Mouse (Mus musculus) kidney, postnatal 4 days (tissue): ENCODE data around the gene Nrxn3.

Experiments used
- DNase-seq, 2 experiments: peaks; one replicate each; pipeline ENCODE4 v3.0.0; 2021; ENCODE audit warnings: mixed read lengths in 2 of 2

Nrxn3 gene

DNA sequence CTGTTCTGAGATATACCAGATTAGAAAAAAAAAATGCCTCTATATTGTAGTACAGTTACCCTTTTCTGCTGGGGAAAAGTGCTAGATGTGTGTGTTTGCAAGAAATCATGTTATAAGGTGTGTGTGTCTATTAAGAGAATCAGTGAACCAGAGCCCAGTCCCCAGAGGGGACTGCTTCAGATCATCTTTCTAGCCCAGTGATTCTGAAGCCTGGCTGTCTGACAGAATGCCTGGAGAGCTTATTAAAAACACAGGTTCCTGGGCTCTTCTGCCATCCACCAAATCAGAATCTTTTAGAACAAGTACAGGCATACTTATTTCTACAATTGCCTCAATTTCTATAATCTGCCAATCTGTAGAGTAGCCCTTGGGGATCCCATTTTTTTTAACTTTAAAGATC is 349.8 kb downstream of the Nrxn3 start:
- no peak for DNase-seq

DNA sequence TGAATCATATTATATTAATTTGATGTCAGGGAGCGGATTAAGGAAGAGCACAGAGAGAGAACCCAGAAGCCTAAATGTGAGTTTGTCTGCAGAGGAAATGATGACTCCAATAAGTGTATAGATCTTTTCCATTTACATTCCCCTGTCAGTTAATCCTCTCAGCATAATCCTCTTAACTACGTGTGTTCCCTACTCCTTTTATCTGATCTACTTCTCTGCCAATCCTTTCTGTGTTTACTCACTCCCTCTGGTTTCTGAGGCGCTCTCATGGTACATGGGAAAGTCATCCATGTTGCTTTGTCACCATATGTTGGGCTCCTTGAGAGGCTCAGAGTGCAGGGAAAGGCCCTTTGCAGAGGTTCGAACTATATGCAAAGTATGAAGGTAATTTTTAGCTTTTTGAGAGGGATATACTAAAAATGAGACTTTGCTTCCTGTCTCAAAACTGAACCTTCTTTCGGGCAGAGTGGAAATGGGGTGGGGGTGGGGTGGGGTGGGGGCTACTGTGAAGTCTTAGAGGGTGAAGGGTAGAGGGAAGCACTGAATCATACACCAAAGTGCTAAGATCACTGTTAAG is 350.6 kb downstream of the Nrxn3 start:
- DNase-seq: no peak

DNA sequence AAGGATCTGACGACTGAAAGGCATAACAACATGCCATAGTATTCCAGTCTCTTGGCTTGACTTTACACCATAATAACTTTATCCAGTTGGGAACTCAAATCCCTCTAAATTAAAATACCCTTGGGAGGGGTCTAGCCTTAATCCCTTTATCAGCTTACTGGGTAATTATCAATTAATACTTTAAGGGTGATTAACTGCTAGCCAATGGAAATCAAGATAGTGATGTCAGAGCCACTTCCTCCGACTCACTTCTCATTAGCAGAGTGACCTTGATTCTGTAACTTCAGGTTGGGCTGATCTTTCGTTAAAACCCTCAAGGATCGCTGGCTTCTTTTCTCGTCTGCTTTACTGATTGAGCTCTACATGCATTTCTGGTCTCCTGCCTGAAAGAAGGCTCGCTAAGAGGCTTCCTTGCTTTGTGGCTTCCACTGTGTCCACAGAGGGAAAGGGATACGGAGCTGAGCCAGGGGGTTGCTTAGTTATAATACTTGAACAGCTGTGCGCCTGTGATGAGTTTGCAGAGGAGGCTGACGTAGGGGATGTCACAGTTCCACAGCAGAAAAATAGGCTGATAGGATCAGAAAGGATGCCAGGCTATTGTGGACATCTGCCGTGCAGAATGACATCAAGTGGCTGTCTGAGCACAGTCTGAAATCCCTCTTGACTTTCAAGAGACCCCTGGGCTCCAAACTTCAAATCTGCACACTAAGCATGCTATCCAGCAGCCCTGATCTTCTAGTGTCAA is 352.0 kb downstream of the Nrxn3 start:
- DNase-seq: no peak

DNA sequence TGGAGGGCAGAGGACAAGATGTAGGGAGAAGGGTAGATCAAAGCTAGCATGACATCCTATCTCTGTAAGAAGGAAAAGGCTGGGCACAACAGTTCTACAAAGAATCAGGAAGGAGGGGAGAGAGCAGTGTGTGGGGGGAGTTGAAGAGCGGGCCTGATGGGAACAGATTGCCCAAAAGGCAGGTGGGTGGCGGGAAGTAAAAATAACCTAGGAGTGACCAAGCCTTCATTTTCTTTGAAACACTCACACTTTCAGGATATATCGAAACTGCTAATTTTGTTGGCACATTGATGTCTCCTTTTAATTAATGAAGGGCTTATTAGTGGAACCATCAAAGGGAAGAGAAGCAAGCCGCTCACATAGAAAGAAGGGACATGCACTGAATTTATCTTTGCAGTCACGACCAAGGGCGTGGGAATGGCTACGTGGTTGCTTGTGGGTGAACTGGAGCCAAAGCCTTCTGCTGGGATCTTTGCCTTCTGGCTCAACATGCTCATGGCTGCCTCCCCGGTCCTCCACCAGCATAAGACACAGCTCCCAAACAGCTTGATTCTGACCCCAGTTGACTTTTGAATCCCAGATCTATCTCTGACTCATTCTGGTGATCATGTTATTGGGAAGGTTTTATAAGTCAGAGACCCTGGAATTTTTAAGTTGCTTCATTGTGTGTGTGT is 371.3 kb downstream of the Nrxn3 start:
- no peak for DNase-seq

DNA sequence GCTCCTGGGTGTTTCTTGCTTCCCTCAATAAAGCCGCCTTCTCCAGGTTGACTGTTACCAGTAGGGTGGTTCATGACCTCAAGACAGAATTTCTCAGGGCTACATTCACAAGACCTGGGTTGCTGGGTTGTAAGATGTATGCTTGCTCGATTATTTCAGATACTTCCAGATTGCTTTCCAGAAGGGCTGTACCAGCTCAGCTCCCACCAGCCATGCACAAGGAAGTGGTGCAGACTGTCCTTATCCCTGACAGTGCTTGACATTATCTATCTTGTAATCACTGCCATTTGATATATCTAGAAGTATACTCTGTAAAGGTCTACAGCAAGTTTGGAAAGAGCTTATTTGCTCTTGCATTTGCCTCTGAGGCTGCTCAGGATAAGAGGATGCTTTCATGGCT is 374.9 kb downstream of the Nrxn3 start:
- no peak for DNase-seq

DNA sequence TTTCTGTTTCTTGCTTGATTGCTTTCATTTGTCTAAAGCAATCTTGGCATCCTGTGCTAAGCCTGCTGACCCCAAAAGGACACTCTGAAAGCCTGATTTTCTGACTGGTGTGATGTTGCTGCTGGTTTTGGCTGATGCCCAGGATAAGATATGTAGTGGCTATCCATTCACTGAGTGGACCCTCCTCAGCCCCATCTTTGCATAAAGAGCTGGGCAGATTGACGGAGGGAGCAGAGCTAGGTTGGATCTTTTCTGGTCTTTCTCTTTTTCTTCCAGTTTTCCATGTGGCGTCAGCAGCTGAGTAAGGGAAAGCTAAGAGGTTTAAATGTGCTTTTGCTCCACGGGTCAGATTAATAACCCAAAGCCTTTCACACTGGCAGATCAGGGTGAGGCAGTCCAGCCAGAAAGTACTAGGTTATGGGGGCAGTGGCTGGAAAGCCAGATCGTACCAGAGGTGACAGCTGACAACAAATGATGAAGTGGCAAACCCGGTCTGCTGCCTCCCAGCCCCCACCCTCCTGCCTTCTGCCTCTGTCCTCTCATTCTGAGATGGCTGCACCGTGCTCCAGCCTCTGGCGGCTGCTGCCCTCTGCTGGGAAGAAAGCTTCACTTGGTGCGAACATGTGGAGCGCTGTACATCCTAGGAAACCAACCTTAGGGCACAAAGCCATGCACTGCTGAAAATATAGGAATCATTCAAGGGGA is 383.5 kb downstream of the Nrxn3 start:
- peak; percentile 81 to 84 for DNase-seq

DNA sequence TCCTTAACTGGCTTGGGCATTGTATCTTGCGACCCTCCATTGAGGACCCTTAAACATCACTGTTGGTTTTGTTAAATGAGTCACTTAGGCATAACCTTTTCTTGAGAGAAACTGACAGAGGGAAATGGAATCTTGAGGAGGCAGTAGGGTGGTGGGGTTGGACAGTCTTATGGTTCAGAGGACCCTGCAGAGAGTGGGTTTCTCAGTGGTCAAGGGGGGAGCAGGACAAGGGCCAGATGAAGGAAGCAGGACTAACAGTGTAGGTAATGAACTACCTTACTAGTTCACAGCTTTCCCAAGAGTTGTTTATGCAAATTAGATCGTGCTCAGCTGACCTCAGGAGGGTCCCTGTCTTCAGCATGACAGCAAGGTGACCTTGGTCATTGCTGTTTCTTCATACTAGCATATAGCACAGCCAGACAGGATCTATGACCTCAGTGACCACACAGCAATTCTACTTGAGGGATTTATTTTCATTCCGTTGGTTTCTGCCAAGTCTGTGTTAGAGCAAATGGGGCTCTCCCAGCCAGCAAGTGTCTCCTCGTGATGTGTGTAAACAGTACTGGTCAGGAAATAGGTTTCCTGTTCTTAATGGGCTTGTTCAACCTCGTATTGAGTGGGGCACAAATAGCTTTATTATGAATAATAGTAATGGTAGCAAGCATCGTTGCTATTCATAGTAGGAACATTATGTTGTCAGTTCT is 384.4 kb downstream of the Nrxn3 start:
- DNase-seq: peak in 1 of 2 experiments; percentile 7

DNA sequence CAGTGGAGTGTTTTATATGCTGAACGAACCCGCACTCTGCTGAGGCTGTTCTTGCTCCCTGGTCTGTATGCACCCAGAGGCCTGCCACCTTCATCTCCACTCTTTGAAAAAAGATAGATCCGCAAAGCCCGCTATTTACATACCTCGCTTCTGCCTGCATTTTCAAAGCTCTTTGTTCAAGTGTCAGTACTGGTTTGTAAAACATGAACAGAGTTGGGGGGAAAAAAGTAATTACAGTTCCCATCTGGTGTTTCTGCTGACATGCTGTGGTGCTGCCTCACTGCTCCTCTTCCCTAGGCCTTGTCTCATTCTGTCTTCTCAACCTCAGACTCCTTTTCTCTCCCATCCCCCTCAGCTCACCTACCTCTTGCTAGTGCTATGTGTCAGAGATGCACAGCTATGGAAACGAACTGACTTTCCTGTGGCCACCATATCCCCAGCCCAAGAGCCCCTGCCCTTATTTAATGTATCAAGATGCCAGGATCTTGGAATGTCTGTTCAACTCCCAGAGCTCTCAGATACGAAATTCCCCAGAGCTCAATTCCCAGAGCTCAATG is 387.2 kb downstream of the Nrxn3 start:
- DNase-seq: no peak

DNA sequence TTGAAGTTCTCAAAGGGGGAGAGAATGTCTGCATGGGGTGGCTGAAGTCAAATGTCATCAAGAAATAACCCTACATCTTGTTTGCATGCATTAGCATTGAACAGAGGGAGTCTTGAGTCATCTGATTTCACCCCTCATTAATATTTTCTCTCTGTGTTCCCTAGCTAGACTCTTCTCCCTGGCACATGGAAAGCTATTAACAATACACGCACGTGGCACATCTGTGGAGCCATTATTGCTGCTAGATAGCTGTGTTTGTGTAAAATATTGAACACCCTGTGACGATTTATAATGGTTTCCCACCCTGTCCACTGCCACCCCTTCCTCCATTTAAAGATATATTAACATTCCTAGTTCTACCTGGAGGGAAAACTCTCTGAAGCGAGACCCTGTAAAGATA is 405.9 kb downstream of the Nrxn3 start:
- no peak for DNase-seq

DNA sequence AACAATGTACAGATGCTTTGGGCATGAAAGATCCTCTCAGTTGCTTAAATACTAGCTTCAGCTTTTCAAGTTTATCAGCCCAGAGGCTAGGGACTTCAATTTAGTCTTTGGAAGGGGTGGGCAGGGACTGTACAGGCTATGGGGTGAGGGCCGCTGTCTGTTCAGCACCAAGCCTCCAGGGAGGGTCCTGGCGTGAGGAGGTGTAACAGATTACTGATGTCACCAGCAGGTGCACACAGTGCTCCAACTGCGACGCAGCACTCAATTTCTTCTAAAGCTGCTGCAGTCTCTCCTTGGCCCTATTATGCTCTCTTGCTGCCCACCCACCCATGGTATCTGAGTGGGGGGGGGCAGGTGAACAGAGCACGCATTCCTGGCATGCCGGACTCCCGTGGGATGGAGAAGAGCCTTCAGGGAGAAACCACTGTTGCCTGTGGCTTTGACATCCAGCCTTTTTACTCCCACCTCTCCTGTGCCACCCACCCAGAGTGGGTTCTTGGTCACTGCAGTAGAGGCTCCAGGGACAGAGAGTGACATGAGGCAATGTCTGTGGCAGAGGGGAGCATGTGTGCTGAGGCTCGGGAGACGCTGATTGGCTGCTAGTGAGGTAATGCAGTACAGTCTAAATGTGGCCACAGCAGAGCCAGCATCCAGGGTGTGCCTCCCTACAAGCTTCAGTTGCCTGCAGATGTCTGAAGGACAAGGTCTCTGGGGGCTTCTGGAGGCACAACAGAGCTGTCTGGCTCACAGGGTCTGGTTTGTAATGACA is 406.6 kb downstream of the Nrxn3 start:
- peak in 1 of 2 experiments; percentile 3 for DNase-seq

DNA sequence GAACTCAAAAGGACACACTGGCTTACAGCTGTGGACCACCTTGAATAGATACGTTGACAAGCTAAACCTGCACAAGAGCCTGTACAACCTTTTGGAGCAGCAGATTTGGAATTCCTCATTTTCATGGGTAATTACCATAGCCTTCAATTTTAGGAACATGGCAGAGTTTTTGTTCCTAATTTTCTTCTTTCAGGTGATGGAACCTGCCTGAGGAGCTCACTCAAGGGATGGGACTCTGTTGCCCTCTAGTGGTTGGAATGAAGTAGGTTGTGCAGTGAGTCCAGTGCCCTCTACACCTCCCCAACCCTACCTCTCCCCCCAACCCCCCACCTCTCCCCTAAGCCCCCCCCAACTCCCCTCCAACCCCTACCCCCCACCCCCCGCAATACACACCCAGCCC is 411.7 kb downstream of the Nrxn3 start:
- peak; percentile 3 to 17 for DNase-seq

DNA sequence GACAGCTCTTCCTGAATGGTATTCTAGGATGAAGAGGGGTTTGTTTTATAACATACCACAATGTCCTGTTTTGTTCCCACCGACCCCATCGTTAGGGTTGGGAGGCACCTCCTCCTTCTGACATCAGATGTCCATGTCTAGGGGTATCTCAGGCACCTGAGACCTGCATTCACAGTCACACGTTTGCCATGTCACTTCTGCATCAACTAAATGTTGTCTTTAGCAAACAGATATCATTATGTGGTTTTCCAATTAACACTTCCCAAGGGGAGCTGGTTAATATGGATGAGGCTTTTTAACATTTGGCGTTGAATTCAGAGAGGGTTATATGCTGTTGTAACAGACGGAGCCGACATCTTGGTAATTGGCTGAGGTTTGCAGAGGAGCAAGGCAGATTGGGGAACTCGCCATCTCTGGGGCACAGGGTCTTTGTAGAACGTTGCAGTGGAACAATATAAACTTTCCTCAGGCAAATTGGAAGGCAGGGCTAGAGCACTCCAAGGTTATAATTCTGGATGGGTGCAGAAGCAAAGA is 412.2 kb downstream of the Nrxn3 start:
- no peak for DNase-seq

DNA sequence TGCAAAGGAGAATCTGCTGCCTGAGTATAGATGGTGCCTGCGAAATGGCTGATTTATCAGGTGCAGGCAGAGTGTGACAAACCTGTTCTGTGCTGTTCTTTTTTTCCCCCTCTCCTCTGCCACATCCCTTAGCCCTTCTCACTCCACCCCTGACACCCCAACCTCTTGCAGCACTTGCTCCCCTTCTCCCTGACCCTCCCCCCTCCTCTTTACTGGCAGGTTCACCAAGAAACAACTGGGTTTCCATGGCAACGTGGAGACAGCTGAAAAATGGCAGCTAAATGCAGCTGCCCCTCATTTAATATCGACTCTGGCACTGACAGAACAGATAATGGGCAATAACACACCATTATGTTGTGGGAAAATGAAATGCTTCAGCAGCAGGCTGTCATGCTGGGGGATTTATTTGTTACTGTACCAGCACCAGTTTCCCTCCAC is 426.3 kb downstream of the Nrxn3 start:
- no peak for DNase-seq

DNA sequence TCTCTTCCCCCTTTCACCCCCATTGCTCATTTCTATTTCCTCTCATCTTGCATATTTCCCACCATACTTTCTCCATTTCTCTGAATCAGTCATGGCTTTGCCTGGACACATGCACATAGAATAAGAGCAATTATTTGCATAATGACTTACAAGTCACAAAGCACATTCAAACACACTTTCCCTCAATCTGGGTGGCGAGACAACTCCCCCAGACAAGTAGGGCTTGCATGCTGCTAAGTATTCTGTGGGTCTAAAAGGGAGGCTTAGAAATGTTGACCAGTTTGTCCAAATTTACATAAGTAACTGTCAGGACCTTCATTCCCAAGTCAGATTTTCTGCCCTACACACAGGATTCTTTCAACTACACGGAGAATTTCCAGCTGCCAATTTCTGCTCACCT is 426.8 kb downstream of the Nrxn3 start:
- DNase-seq: no peak

DNA sequence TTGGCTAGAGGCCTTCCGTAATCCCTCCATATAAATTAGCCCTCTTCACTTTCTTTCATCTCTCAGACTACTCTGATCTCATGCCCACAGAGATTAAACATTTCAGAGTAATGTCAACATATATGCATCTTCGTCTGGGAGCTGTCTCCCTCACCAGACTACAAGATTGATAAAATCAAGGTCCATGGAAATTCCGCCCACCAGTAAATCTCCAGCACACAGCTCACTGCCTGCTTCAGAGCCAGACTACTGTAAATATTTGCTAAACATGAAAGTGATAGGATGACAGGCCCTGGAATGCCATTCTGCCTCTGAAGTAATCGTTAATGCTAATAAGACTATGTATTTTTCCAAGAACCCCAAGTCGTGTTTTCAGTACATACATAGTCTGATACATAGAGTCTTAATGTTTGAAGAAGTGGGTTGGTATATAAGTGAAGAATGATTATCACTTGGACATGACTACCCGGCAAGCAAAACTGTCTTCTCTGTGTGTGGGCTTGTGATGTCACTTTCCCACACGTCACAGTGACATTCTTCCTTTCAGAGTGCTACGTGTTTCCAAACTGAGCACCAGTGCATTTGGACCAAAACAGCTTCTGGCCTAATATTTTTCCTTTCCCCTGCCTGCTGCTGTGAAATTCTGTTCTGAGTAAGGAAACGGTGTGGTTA is 433.5 kb downstream of the Nrxn3 start:
- no peak for DNase-seq

DNA sequence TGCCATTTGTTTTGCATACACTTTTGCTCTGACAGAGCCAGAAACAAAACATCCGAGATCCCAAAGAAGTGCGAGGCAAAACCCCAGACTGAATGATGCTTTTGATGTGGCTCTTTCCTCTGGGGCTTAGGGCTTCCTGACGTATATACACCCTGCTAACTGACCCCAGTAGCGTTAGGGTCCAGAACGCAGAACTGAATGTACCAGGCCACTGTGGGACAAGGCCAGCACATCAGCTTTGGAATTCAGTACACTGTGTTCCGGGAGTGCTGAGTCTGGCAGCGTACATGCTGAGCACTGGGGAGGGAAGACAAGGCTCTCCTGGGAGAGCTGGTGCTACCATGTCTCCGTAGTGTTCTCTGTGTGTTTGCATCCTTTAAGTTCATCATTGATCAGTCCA is 436.7 kb downstream of the Nrxn3 start:
- DNase-seq: no peak

DNA sequence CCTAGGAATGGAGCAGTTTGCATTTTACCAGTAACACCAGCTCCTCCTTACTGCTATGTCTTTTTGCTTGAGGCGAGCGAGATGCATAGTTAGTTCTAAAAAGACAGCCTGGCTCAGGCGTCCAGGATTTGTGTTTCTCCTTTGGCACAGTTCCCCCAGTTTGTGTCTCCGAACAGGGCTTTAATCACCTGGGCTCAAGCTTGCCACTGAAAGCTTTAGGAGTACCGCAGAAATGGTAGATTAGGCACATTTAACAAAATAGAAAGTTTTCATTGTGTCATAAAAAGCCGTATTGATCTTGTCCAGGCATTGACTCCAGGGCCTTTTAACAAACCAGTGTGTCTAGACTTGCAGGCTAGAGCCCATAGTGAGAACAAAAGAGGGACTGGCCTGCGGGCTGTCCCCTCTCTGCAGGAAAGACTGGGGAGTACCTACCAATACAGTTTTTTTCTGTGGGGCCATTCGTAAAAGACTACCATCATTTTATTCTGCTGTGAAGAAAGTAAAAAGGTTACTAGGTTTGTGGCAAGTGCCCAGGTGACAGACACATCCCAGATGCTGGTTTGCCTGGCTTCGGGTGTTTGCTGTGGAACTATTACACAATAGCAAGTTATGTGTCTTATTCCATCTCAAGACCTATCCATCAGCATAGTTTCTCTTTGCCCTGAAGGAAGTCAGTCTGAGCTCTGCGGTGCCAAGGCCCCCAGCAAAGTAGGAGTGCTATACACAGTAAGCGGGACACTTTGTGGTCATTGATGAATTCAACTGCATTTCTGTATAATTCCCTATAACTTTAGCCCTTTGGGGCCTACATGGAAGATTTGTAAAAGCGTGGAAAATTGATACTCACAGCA is 451.9 kb downstream of the Nrxn3 start:
- DNase-seq: no peak

DNA sequence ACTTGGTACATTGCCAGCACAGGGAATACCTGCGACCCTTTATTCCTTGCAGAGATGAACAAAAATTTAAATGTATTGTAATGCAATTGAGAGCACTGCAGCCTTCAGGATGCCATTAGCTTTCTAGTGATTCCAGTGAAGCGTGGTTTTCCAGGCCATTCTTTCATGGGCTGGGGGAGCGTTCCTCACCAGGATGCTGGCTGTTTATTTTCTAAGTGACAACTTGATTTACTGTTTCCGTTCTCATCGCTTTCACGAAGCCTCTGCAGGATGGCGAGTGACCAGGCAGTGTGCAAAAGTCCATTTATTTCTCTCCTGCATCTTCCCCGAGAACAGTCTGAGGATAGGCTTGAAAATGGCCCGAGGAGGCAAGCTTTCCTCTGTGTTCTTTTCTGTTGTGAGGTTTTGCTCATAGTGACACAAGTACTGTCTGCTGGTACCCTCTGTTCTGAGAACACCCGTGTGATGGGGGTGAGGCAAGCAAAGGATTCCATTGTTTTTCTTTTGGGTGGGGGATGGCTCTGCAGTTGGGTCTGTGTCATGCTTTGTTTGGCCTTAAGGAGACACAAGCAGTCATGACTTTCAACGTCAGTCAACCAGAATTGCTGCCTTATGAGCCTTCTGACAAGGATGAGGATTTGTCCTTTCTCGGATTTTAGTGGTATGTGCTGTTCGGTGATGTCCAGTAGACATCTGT is 457.4 kb downstream of the Nrxn3 start:
- peak; percentile 21 to 53 for DNase-seq

DNA sequence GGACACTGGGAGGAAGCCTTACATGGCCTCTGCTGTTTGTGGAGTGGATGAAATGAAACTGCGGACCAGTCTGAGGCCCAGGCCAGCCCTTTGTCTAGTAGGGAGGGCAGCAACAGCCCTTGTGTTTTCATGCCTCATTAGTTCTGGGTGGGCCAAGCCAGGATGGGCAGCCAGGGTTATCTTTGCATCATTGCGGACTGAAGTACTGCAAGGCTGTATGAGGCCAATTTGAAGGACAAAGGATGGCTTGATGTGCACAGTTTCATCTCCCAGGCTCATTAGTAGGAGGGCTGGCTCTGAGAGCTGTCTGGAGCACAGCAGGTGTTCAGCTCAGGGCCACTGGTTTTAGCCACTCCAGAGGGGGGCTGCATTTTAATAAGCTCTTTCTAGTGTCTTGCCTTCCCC is 458.5 kb downstream of the Nrxn3 start:
- DNase-seq: no peak
